Mouse (Mus musculus) mesoderm, embryonic 11.5 days (tissue): Measurements from ENCODE around the gene Reln.

ENCODE experiments used
- DNase-seq: peaks from one replicate; pipeline ENCODE4 v3.0.0-alpha.2; 2012; ENCODE audit warnings: low read depth, low spot score

Reln gene

GRCm38 (mm10) chr5:21934173-21934698 lies 410.3 kb downstream of the Reln start:
- no peak for DNase-seq

- no peak for DNase-seq
Observed at GRCm38 (mm10) chr5:21933340-21934075, 411.0 kb downstream of the Reln start.

GRCm38 (mm10) chr5:21931151-21931550 lies 413.4 kb downstream of the Reln start:
- DNase-seq = no peak

GRCm38 (mm10) chr5:21920310-21920709 lies 424.2 kb downstream of the Reln start:
- no peak for DNase-seq

GRCm38 (mm10) chr5:21919281-21919780 lies 425.2 kb downstream of the Reln start:
- no peak for DNase-seq

GRCm38 (mm10) chr5:21915973-21916372 lies 428.5 kb downstream of the Reln start:
- DNase-seq = peak; percentile 18

GRCm38 (mm10) chr5:21914776-21915175 lies 429.7 kb downstream of the Reln start:
- no peak for DNase-seq

GRCm38 (mm10) chr5:21912835-21913530 lies 431.5 kb downstream of the Reln start:
- no peak for DNase-seq

GRCm38 (mm10) chr5:21910726-21911125 lies 433.8 kb downstream of the Reln start:
- DNase-seq = no peak

- no peak for DNase-seq
Observed at GRCm38 (mm10) chr5:21909713-21910112, 434.8 kb downstream of the Reln start.

GRCm38 (mm10) chr5:21901411-21901810 lies 443.1 kb downstream of the Reln start:
- DNase-seq = no peak

- no peak for DNase-seq
Observed at GRCm38 (mm10) chr5:21900891-21901290, 443.6 kb downstream of the Reln start.

GRCm38 (mm10) chr5:21898875-21899274 lies 445.6 kb downstream of the Reln start:
- no peak for DNase-seq

- no peak for DNase-seq
Observed at GRCm38 (mm10) chr5:21896586-21896985, 447.9 kb downstream of the Reln start.

GRCm38 (mm10) chr5:21894168-21894567 lies 450.3 kb downstream of the Reln start:
- DNase-seq = no peak

- no peak for DNase-seq
Observed at GRCm38 (mm10) chr5:21866750-21867149, 477.8 kb downstream of the Reln start.

GRCm38 (mm10) chr5:21866311-21866712 lies 478.2 kb downstream of the Reln start:
- DNase-seq = peak; percentile 20

- DNase-seq = peak; percentile 41
Observed at GRCm38 (mm10) chr5:21865346-21866107, 479.0 kb downstream of the Reln start, which contains the start of gene Slc26a5. Gene Slc26a5 (minus strand): TSS chr5:21865604.

- no peak for DNase-seq
Observed at GRCm38 (mm10) chr5:21858653-21859052, 485.8 kb downstream of the Reln start.

GRCm38 (mm10) chr5:21851679-21852340 lies 492.7 kb downstream of the Reln start:
- no peak for DNase-seq

- no peak for DNase-seq
Observed at GRCm38 (mm10) chr5:21847438-21847837, 497.1 kb downstream of the Reln start.
